Mouse (Mus musculus): Measurements from ENCODE around the gene Anp32b.

Gene Anp32b

GRCm38 (mm10) chr4:46505361-46506057 lies 54.8 kb downstream of the Anp32b start:
- DNase-seq (ENCODE audit: extremely low spot score), result no peak

GRCm38 (mm10) chr4:46506801-46507610 lies 56.3 kb downstream of the Anp32b start:
- DNase-seq (ENCODE audit: extremely low spot score), result peak; percentile 97

GRCm38 (mm10) chr4:46507736-46508460 lies 57.2 kb downstream of the Anp32b start:
- DNase-seq (ENCODE audit: extremely low spot score), result peak; percentile 69

- DNase-seq (ENCODE audit: extremely low spot score), result no peak
Observed at GRCm38 (mm10) chr4:46520491-46520890, 69.8 kb downstream of the Anp32b start.

- no peak for DNase-seq (ENCODE audit: extremely low spot score)
Observed at GRCm38 (mm10) chr4:46521457-46521856, 70.8 kb downstream of the Anp32b start.

All from embryo, embryonic 9.5 days (tissue).